Mouse (Mus musculus) monocyte, adult 5-6 weeks (primary cell): ENCODE results near the gene Pomgnt2. TPM values are rescaled to one million over a fixed set of nuclear protein-coding genes. Genes with fewer than 3 reads are reported as not detected.

Source experiments
- ATAC-seq: fragments of 153-309, 156-312 bp; replicated peaks from 2 replicates; pipeline ENCODE4 v1.8.0; 2017; ENCODE audit warnings: mild to moderate bottlenecking; ENCODE audit not compliant: low TSS enrichment, insufficient number of reproducible peaks, severe bottlenecking, poor library complexity, low FRiP score
- total RNA-seq: library from RNA; stranded (forward); fragments of 200-1000, 200-491, 200-594 nt; gene quantifications from 3 replicates; pipeline ENCODE4 v1.2.3, GENCODE M21; 2017

Gene Pomgnt2
- total RNA-seq, 1 experiment from 2014 or later = not detected

DNA sequence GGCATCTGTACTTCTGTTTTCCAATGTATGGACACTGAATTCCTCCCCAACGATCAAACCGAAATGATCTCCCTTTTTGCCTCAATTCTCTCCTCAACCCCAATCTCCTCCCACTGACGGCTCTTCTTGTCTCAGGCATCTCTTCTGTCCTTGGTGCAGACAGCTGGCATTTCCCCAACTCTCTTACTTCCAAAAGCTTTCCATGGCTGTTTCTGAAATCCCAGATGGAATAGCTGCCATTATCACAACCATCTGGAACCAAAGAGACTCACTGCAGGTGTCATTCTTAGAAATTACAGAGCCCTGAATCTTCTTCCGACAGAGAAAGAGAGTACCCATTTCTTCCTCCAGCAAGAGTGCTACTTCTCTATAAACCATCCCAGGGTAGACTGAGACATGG, 62.1 kb downstream of the Pomgnt2 start:
- ATAC-seq = no peak

Other genes with a start within 250 kb of the Pomgnt2 start
- not detected in 3 replicates for gene Zfp651, start 237.8 kb downstream of the Pomgnt2 start, total RNA-seq
- not detected in 3 replicates for gene Klhl40, start 219.5 kb downstream of the Pomgnt2 start, total RNA-seq
- gene Hhatl, start 204.6 kb downstream of the Pomgnt2 start, total RNA-seq = not detected in 3 replicates
- 0.53 to 0.58 TPM in 2 of 3 replicates, not detected in the other for gene Ccdc13, start 157.6 kb downstream of the Pomgnt2 start, total RNA-seq
- 32.4 to 39.0 TPM (median 35.7 TPM) in 3 replicates for gene Higd1a, start 138.7 kb downstream of the Pomgnt2 start, total RNA-seq
- 0.29 to 4.3 TPM (median 3.2 TPM) in 3 replicates for gene Ackr2, start 98.8 kb downstream of the Pomgnt2 start, total RNA-seq
- not detected in 3 replicates for gene Cyp8b1, start 80.8 kb downstream of the Pomgnt2 start, total RNA-seq
- gene Fam198a, start 46.1 kb downstream of the Pomgnt2 start, total RNA-seq = not detected in 3 replicates
- gene Snrk, start 120.2 kb upstream of the Pomgnt2 start, total RNA-seq = 72.7 to 80.3 TPM (median 79.6 TPM) in 3 replicates